ENCODE assay signal across 8 mouse cellular contexts in the genomic region with DNA sequence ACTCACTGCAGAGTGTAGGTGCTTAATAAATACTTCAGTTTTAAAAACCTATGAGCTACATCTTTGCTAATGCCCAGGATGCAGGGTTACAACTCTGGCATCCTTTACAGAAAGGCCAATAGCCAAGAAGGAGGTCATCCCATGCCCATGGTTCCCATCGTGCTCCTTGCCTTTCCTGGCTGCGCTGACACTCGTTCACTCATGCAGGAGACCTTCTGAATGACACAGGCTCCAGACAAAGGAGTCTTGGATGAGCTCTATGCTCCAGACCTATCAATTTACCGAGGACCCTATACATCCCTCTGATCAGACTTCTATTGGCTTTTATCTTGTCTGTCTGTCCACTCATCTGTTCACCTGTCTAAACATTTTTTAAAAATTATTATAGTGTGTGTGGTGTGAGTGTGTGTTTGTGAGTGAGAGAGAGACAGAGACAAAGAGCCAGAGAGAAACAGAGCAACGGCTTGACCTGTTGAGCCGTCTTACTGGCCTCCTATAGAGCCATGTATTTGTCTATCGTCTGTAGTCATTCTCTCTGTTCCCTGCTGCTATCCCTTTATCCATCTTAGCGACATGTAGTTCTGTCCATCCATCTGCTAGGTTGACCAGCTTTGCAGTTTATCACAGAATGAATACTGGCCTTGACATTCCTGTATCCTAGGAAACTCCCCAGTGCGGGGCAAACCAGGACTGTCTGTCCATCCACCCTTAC. TPM values are rescaled to one million over a fixed set of nuclear protein-coding genes. Genes with fewer than 3 reads are reported as not detected.
DNase-seq lines count a peak whose midpoint lies in the region; ATAC-seq and TF ChIP-seq lines count a peak whose summit lies in the region.

No protein-coding gene starts in this region.

- no peak for TF ChIP-seq CTCF in thymus, adult 2 months (IDR thresholded peaks at IDR 0.05; ENCODE audit: borderline replicate concordance, control insufficient read depth, extremely low read depth, insufficient read depth, low read length, poor library complexity)

- H3K9ac ChIP-seq in liver, embryonic 13.5 days, result peak overlapping the region; percentile 88

- H3K4me3 ChIP-seq in thymus, adult 2 months (ENCODE audit: control insufficient read depth, insufficient read depth, low read length), result peak overlapping the region; percentile 100
- peak overlapping the region; percentile 90 for H3K4me3 ChIP-seq in liver, embryonic 13.5 days (replicated peaks)

- peak overlapping the region; percentile 80 for H3K4me2 ChIP-seq in liver, embryonic 13.5 days

- DNase-seq in cerebellum, postnatal 10 days, result peak; percentile 60 to 69
- no peak for DNase-seq in thymus, adult 2 months
- no peak for DNase-seq in thymus, postnatal 14 days
- no peak for DNase-seq in liver, embryonic 13.5 days
- no peak for DNase-seq in thymus, postnatal 25 days
- no peak for DNase-seq in thymus, postnatal 0 days (ENCODE audit: low spot score)
- DNase-seq in left cerebral cortex, adult 11 months (ENCODE audit: low spot score), result no peak

- H3K36me3 ChIP-seq in thymus, adult 2 months (ENCODE audit: control insufficient read depth, insufficient read depth, low read length), result no peaks in the 10 kb centered on the region
- H3K36me3 ChIP-seq in liver, embryonic 13.5 days, result 0 out of 2 replicates have a peak, but pooled peaks cover 4% of the 10 kb centered on the region

- no peak for TF ChIP-seq POLR2A in thymus, adult 2 months (IDR thresholded peaks at IDR 0.05; ENCODE audit: control insufficient read depth, extremely low read depth, insufficient read depth, low read length, poor library complexity)

- 69% methylated on average over 9 of the region's 9 CpGs for WGBS in thymus, adult 2 months
- 45% methylated on average over 9 of the region's 9 CpGs for WGBS in liver, embryonic 13.5 days (ENCODE audit: insufficient replicate concordance)

- H3K27ac ChIP-seq in thymus, adult 2 months (ENCODE audit: control insufficient read depth, insufficient read depth, low read length), result no peak overlapping the region
- peak overlapping the region; percentile 87; the same call in 1 of the 2 replicates for H3K27ac ChIP-seq in liver, embryonic 13.5 days

- no peaks in the 10 kb centered on the region for H3K27me3 ChIP-seq in thymus, adult 2 months (ENCODE audit: control insufficient read depth, insufficient read depth, low read length)
- H3K27me3 ChIP-seq in liver, embryonic 13.5 days, result no peaks in the 10 kb centered on the region

- no peak for ATAC-seq in cerebellum, adult (ENCODE audit: insufficient number of reproducible peaks, low FRiP score, low TSS enrichment)
- ATAC-seq in liver, embryonic 13.5 days (ENCODE audit: low read depth), result no peak; the same call in 1 of the 2 replicates

- H3K4me1 ChIP-seq in thymus, adult 2 months (replicated peaks; ENCODE audit: control insufficient read depth, insufficient read depth, low read length), result peaks cover 12% of the 10 kb centered on the region
- H3K4me1 ChIP-seq in liver, embryonic 13.5 days (replicated peaks), result peaks cover 51% of the 10 kb centered on the region

- no peaks in the 10 kb centered on the region for H3K9me3 ChIP-seq in liver, embryonic 13.5 days (replicated peaks)

RNA-seq across cellular contexts. Expression of a gene that starts 0.6 kb away (rescaled TPM):
- 148 and 163 TPM in 2 replicates for polyA plus RNA-seq in thymus, adult 2 months (2012; rRNA removed)
- 11.5 and 11.6 TPM in 2 replicates for polyA plus RNA-seq in liver, embryonic 13.5 days (2015; fragmentation: Nextera tagmentation; extraction: Ambion mirVana)
- 40.9 and 49.8 TPM in 2 replicates for polyA plus RNA-seq in thymus, postnatal 0 days (2015; fragmentation: Nextera tagmentation; extraction: Ambion mirVana)

RNA-seq across cellular contexts. Expression of a gene that starts 25.2 kb away (rescaled TPM):
- polyA plus RNA-seq in thymus, adult 2 months (2012; rRNA removed), result 24.4 and 30.0 TPM in 2 replicates
- 3.9 and 5.9 TPM in 2 replicates for polyA plus RNA-seq in liver, embryonic 13.5 days (2015; fragmentation: Nextera tagmentation; extraction: Ambion mirVana)
- 5.7 and 6.4 TPM in 2 replicates for polyA plus RNA-seq in thymus, postnatal 0 days (2015; fragmentation: Nextera tagmentation; extraction: Ambion mirVana)

RNA-seq across cellular contexts. Expression of a gene that starts 43.1 kb away (rescaled TPM):
- 0.09 and 0.26 TPM in 2 replicates for polyA plus RNA-seq in thymus, adult 2 months (2012; rRNA removed)
- 0.03 TPM in 2 replicates for polyA plus RNA-seq in liver, embryonic 13.5 days (2015; fragmentation: Nextera tagmentation; extraction: Ambion mirVana)
- 0.01 and 0.08 TPM in 2 replicates for polyA plus RNA-seq in thymus, postnatal 0 days (2015; fragmentation: Nextera tagmentation; extraction: Ambion mirVana)

Comparison
In these comparisons a context has a peak if more than half of its experiments do, and no peak if none do; other contexts are left out.
1. DNase-seq: peak in cerebellum, postnatal 10 days (2 of 2); none in thymus, adult 2 months (single experiment), thymus, postnatal 14 days (single experiment), liver, embryonic 13.5 days (single experiment), thymus, postnatal 25 days (single experiment), thymus, postnatal 0 days (single experiment) and left cerebral cortex, adult 11 months (single experiment).